Mouse (Mus musculus) MEL (cell line): Measurements from ENCODE around the gene Diaph2. TPM values are rescaled to one million over a fixed set of nuclear protein-coding genes. Genes with fewer than 3 reads are reported as not detected.
A peak's percentile ranks its signal among the peaks of the same experiment; 100 is the strongest.
"Not testable (repeated sequence)": the region's sequence is repeated elsewhere in the genome, so short reads cannot be mapped to it uniquely, and the experiment has no call there.

Experiments used
- DNase-seq: peaks from one replicate; pipeline ENCODE4 v3.0.0; 2011; ENCODE audit warnings: low read depth, low spot score
- H3K27ac ChIP-seq: 2 replicates; pipeline ENCODE4 v1.5.1; 2012; ENCODE audit warnings: low read depth, mild to moderate bottlenecking, control low read depth, low read length, moderate library complexity; ENCODE audit not compliant: control insufficient read depth
- H3K27me3 ChIP-seq, 2 experiments: fragments of 150-350 bp in 1 of 2; sonication (generic) in 1 of 2; 2 replicates each; pipeline ENCODE4 v1.6.1; 2012; ENCODE audit warnings: low read length in 2 of 2, mild to moderate bottlenecking in 2 of 2, improper control_type of control experiment in 1 of 2, moderate library complexity in 1 of 2; ENCODE audit not compliant: insufficient read depth in 2 of 2, control insufficient read depth in 1 of 2
- H3K36me3 ChIP-seq, 2 experiments: 2 replicates each; pipeline ENCODE4 v1.6.1; 2012 to 2014; ENCODE audit warnings: low read length in 2 of 2, improper control_type of control experiment in 1 of 2, inconsistent platforms in 1 of 2, mild to moderate bottlenecking in 1 of 2; ENCODE audit not compliant: insufficient read depth in 2 of 2, control insufficient read depth in 1 of 2
- H3K4me1 ChIP-seq, 2 experiments: fragments of 150-350 bp in 1 of 2; sonication (generic) in 1 of 2; 2 replicates each; pipeline ENCODE4 v1.6.1; 2012; ENCODE audit warnings: low read length in 2 of 2, improper control_type of control experiment in 1 of 2, mild to moderate bottlenecking in 1 of 2; ENCODE audit not compliant: insufficient read depth in 2 of 2, control insufficient read depth in 1 of 2
- H3K4me3 ChIP-seq, 2 experiments: fragments of 150-350 bp in 1 of 2; sonication (generic) in 1 of 2; 2 replicates each; pipeline ENCODE4 v1.5.1; 2012; ENCODE audit warnings: low read depth in 2 of 2, low read length in 2 of 2, mild to moderate bottlenecking in 2 of 2, moderate library complexity in 2 of 2, control low read depth in 1 of 2, improper control_type of control experiment in 1 of 2; ENCODE audit not compliant: control insufficient read depth in 1 of 2, insufficient read depth in 1 of 2
- H3K79me2 ChIP-seq: 2 replicates; pipeline ENCODE4 v1.6.1; 2012; ENCODE audit warnings: mild to moderate bottlenecking, low read length, moderate library complexity; ENCODE audit not compliant: control insufficient read depth, poor library complexity, insufficient read depth
- H3K9ac ChIP-seq: 2 replicates; pipeline ENCODE4 v1.6.1; 2012; ENCODE audit warnings: low read depth, mild to moderate bottlenecking, control low read depth, low read length, moderate library complexity; ENCODE audit not compliant: control insufficient read depth, poor library complexity, severe bottlenecking
- H3K9me3 ChIP-seq: fragments of 150-350 bp; sonication (generic); replicated peaks from 2 replicates; pipeline ENCODE4 v1.6.1; 2012; ENCODE audit warnings: mild to moderate bottlenecking, low read length, improper control_type of control experiment, moderate library complexity; ENCODE audit not compliant: insufficient read depth
- GABPA ChIP-seq: IDR thresholded peaks from 2 replicates; pipeline ENCODE4 v1.6.1; 2012; ENCODE audit warnings: low read depth, mild to moderate bottlenecking, inconsistent platforms, low read length, improper control_type of control experiment, moderate library complexity
- MAFK ChIP-seq: IDR thresholded peaks from 2 replicates; pipeline ENCODE4 v1.6.1; 2011; ENCODE audit warnings: low read depth, mild to moderate bottlenecking, low read length, improper control_type of control experiment, borderline replicate concordance
- MEF2A ChIP-seq: IDR thresholded peaks from 2 replicates; pipeline ENCODE4 v1.6.1; 2014; ENCODE audit warnings: low read depth, mild to moderate bottlenecking, inconsistent platforms, low read length, improper control_type of control experiment; ENCODE audit not compliant: poor library complexity, insufficient replicate concordance, severe bottlenecking; ENCODE audit errors: extremely low read depth
- POLR2AphosphoS2 ChIP-seq: IDR thresholded peaks from 2 replicates; pipeline ENCODE4 v1.6.1; 2011; ENCODE audit warnings: low read length, improper control_type of control experiment
- POLR2AphosphoS5 ChIP-seq: IDR thresholded peaks from 2 replicates; pipeline ENCODE4 v1.6.1; 2012; ENCODE audit warnings: low read depth, borderline replicate concordance, mild to moderate bottlenecking, inconsistent platforms, low read length, moderate library complexity, mixed read lengths
- SMC3 ChIP-seq: IDR thresholded peaks from 2 replicates; pipeline ENCODE4 v1.6.1; 2011; ENCODE audit warnings: low read depth, low read length, improper control_type of control experiment
- TAL1 ChIP-seq: IDR thresholded peaks from 2 replicates; pipeline ENCODE4 v1.6.1; 2012; ENCODE audit warnings: mild to moderate bottlenecking, inconsistent platforms, low read length, moderate library complexity, mixed read lengths
- TCF12 ChIP-seq: IDR thresholded peaks from 2 replicates; pipeline ENCODE4 v1.6.1; 2014; ENCODE audit warnings: low read depth, mild to moderate bottlenecking, inconsistent platforms, low read length, improper control_type of control experiment, moderate library complexity
- USF1 ChIP-seq: IDR thresholded peaks from 2 replicates; pipeline ENCODE4 v1.6.1; 2014; ENCODE audit warnings: low read depth, mild to moderate bottlenecking, inconsistent platforms, low read length, improper control_type of control experiment, moderate library complexity
- ZKSCAN1 ChIP-seq: IDR thresholded peaks from 2 replicates; pipeline ENCODE4 v1.6.1; 2012; ENCODE audit warnings: low read depth, mild to moderate bottlenecking, inconsistent platforms, low read length, improper control_type of control experiment, moderate library complexity
- ZNF384 ChIP-seq: IDR thresholded peaks from 2 replicates; pipeline ENCODE4 v1.6.1; 2012; ENCODE audit warnings: low read depth, mild to moderate bottlenecking, inconsistent platforms, low read length, improper control_type of control experiment
- polyA plus RNA-seq, 2 experiments: library from polyadenylated mRNA; stranded (reverse) in 1 of 2; unstranded in 1 of 2; fragments of >175 nt in 1 of 2; fragments of >200 nt in 1 of 2; gene quantifications; 2 replicates each; pipeline versions ENCODE4 v1.2.1 to v1.2.4; 2012; ENCODE audit warnings: low replicate concordance in 2 of 2, low read depth in 1 of 2; ENCODE audit not compliant: insufficient read length in 2 of 2, insufficient read depth in 1 of 2, missing spikeins in 1 of 2
- total RNA-seq: library from RNA; depleted of rRNA; stranded (reverse); fragments of 300-350 nt; gene quantifications from 2 replicates; pipeline ENCODE4 v1.2.3, GENCODE M21; 2012

Diaph2 gene
- total and polyA plus RNA-seq, 3 experiments: 0.03 TPM; not detected in 2

- DNase-seq: peak; percentile 41
- peak; percentile 90 for TF ChIP-seq ZNF384
- TF ChIP-seq, all 39 proteins: peak for 1; not testable (repeated sequence) for 38
- H3K79me2 ChIP-seq, H3K36me3 ChIP-seq, H3K4me3 ChIP-seq, H3K27me3 ChIP-seq, H3K9me3 ChIP-seq, H3K27ac ChIP-seq, H3K9ac ChIP-seq: not testable (repeated sequence)
- peaks cover 0 to 10% of the 10 kb centered on the region in 2 experiments; a peak in 3 of 4 replicates for H3K4me1 ChIP-seq
Measured at GRCm38 (mm10) chrX:130197412-130197811, 447.9 kb downstream of the Diaph2 start.

DNA sequence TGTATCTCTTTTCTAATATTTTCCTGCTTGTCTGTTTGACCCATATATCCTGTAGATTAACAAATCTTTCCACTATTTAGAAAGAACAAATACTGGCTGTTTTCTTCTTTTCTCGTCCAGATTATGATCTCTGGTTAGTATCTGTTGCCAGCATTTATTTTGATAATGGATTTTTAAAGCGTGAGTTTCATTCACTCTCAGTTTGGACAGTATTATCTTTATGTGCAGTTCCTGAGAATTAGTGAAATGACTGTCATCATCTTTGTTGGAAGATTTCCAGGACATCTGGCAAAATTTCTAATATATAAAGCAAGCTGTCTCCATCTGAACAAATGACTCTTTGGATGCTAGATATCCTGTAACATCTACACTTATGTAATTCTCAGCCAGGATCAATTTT, 455.7 kb downstream of the Diaph2 start:
- Histone ChIP-seq H3K9ac (no peak overlapping the region; the same call in 1 of the 2 replicates), H3K79me2 (no peaks in the 10 kb centered on the region), H3K36me3 (peaks cover 0 to 25% of the 10 kb centered on the region in 2 experiments; a peak in 2 of 4 replicates), H3K9me3 (no peaks in the 10 kb centered on the region), H3K4me3 (no peak overlapping the region), H3K27me3 (no peaks in the 10 kb centered on the region), H3K27ac (no peak overlapping the region), H3K4me1 (peaks cover 3 to 11% of the 10 kb centered on the region in 2 experiments)
- DNase-seq: peak; percentile 90
- TF ChIP-seq GABPA (no peak), POLR2AphosphoS5 (no peak), MEF2A (no peak), TCF12 (no peak), ZKSCAN1 (no peak), USF1 (no peak), TAL1 (peak; percentile 65)

- Histone ChIP-seq H3K27me3 (no peaks in the 10 kb centered on the region), H3K9ac (peak overlapping the region; percentile 35; the same call in 1 of the 2 replicates), H3K4me3 (no peak overlapping the region), H3K4me1 (peaks cover 5 to 9% of the 10 kb centered on the region in 2 experiments; a peak in 2 of 4 replicates), H3K79me2 (no peaks in the 10 kb centered on the region), H3K9me3 (no peaks in the 10 kb centered on the region), H3K36me3 (peaks cover 0 to 37% of the 10 kb centered on the region in 2 experiments; a peak in 2 of 4 replicates), H3K27ac (peak overlapping the region; percentile 98)
- TF ChIP-seq SMC3: no peak
- no peak for TF ChIP-seq POLR2AphosphoS2
- TF ChIP-seq MAFK: no peak
- DNase-seq: no peak
Measured at GRCm38 (mm10) chrX:130212227-130212626, 462.7 kb downstream of the Diaph2 start.
